Mouse (Mus musculus) frontal cortex, postnatal 10 days (tissue): ENCODE data around the gene Olfr1179.
"Not testable (repeated sequence)": the region's sequence is repeated elsewhere in the genome, so short reads cannot be mapped to it uniquely, and the experiment has no call there.

Experiments
- DNase-seq, 2 experiments: peaks; one replicate each; pipeline ENCODE4 v3.0.0; 2022; ENCODE audit warnings: low spot score in 2 of 2, mixed read lengths in 1 of 2

The Olfr1179 gene

DNA sequence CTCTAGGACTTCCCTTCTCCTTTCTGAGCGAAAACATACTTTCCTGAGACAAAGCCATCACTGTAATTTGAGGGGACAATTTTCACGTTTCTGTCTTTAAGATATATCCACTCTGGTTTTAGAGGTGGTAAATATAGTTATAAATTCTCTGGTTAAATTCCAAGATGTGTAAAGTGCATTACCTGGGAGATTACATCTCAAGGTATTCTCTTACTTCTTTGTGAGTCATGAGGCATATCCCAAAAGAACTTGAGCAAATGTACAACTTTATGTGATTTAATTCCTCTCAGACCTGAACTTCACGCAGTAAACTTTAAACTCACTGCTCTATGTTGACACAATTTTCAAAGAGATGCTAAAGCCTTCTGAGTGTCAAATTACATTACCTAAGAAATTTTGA lies at the start of gene Olfr1179:
TSS of gene Olfr1179 (minus strand) at position 101 of the 400 bp plus-strand sequence.
- DNase-seq, result no peak

- not testable (repeated sequence) for DNase-seq
Measured at GRCm38 (mm10) chr2:88454567-88454966, 48.3 kb upstream of the Olfr1179 start, which contains the start of gene Olfr1183. Gene Olfr1183, plus strand, starts transcription at chr2:88454867.

GRCm38 (mm10) chr2:88449031-88449430 lies 42.8 kb upstream of the Olfr1179 start, which contains the start of gene Gm13757:
Gene Gm13757, minus strand, starts transcription at chr2:88449131.
- DNase-seq, result no peak

- DNase-seq, result no peak
Measured at GRCm38 (mm10) chr2:88426071-88426470, 19.8 kb upstream of the Olfr1179 start, which contains the start of gene Olfr1181. Gene Olfr1181, minus strand, starts transcription at chr2:88426171.

DNA sequence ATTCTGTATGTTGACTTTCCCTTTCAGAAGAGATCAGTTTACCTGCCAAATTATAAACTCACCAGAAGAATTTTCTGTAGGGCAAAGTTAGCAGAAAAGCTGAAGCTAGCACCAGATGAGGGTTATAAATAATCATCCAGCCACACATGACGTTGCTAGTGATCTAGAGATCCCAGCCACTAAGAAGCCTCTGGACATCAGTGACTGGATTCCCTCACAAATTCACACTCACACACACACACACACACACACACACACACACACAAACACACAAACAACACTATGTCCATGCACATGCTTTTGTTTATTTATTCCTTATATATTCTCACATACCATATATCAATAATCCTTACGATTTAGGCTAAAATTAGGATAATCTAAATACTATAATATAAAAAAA lies 12.8 kb upstream of the Olfr1179 start, which contains the start of gene Olfr1180:
TSS of gene Olfr1180 (minus strand) at position 101 of the 400 bp plus-strand sequence.
- DNase-seq, result no peak

- DNase-seq, result no peak
Measured at GRCm38 (mm10) chr2:88386762-88387161, 19.5 kb downstream of the Olfr1179 start, which contains the start of gene Olfr1178. Gene Olfr1178, plus strand, starts transcription at chr2:88387062.

DNA sequence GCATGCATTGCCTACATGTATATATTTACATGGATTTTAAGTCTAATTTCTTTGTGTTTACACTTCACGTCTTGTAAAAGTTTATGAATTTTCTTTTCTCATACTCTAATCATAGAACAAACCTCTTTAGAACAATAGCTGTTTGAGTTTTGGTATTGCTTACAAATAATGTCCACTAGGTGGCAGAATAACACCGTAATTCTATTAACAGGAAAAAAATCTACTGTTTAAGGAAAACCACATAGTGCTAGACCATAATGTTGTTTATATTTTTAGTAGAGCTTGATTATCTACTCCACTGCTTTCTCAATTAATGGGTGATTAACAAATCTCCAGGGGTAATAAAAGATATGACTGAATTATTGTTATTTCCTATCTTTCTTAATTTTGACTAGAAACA lies 49.9 kb downstream of the Olfr1179 start:
- no peak for DNase-seq
